16 mouse cellular contexts compared by ENCODE assay signal in the genomic region with DNA sequence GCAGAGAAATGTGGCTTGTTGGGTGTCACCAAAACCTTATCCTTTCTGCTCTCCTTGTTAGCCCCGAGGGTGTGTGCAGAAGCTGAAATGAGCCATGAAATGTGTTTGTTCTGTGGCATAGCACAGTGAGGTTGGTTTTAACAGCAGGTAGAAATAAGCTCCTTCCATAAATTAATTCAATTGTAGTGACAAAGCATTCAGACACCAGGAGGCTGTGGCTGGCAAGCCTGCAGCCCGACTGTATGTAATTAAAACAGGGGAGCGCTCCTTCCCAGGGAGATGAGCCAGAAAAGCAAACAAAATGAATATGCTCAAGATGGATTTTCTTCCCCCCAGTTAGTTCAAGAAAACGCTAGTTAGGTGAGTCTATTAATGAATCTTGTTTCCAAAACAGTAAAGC.
"Had no signal": no experiment of that assay in that cellular context is flagged by ENCODE, and none has a peak within 500 bp of the region (broad histone marks: within the 10 kb centered on the region; RNA-seq: fewer than 3 reads in every experiment).

No protein-coding gene starts in this region.

- H3K36me3 ChIP-seq: kidney, embryonic 15.5 days; limb, embryonic 12.5 days; liver, embryonic 13.5 days; lung, embryonic 15.5 days; midbrain, embryonic 13.5 days had no signal

- H3K9me3 ChIP-seq: kidney, embryonic 15.5 days; limb, embryonic 12.5 days; liver, embryonic 13.5 days; lung, embryonic 15.5 days; midbrain, embryonic 13.5 days had no signal

- H3K27me3 ChIP-seq: kidney, embryonic 15.5 days; limb, embryonic 12.5 days; liver, embryonic 13.5 days; lung, embryonic 15.5 days; megakaryocyte, embryonic 14.5 days; midbrain, embryonic 13.5 days had no signal

- H3K27ac ChIP-seq: kidney, embryonic 15.5 days; limb, embryonic 12.5 days; liver, embryonic 13.5 days; lung, embryonic 15.5 days; macrophage; midbrain, embryonic 13.5 days had no signal

- H3K4me1 ChIP-seq: liver, embryonic 13.5 days; megakaryocyte, embryonic 14.5 days had no signal

- ATAC-seq: liver, postnatal 0 days; midbrain, embryonic 13.5 days had no signal

- H3K9ac ChIP-seq: kidney, embryonic 15.5 days; limb, embryonic 12.5 days; liver, embryonic 13.5 days; liver, postnatal 0 days; lung, embryonic 15.5 days; midbrain, embryonic 13.5 days had no signal

- H3K4me3 ChIP-seq: kidney, embryonic 15.5 days; limb, embryonic 12.5 days; liver, embryonic 13.5 days; lung, embryonic 15.5 days; megakaryocyte, embryonic 14.5 days; midbrain, embryonic 13.5 days had no signal

- H3K4me2 ChIP-seq: kidney, embryonic 15.5 days; limb, embryonic 12.5 days; liver, embryonic 13.5 days; lung, embryonic 15.5 days; midbrain, embryonic 13.5 days had no signal

- DNase-seq: kidney, adult 2 months; kidney, postnatal 14 days; layer of hippocampus, postnatal 36 days; liver; liver, embryonic 13.5 days; liver, postnatal 0 days; right cerebral cortex, adult 18-20 months; right cerebral cortex, postnatal 4 days; spleen, adult 18-20 months; thymus, postnatal 36 days had no signal
